Mouse (Mus musculus) cerebellum, postnatal 36 days (tissue): ENCODE results near the gene Sipa1l3.
A peak's percentile ranks its signal among the peaks of the same experiment; 100 is the strongest.

Experiments used
- DNase-seq, 2 experiments: peaks; one replicate each; pipeline ENCODE4 v3.0.0; 2021 to 2022; ENCODE audit warnings: mixed read lengths in 2 of 2

The Sipa1l3 gene

DNA sequence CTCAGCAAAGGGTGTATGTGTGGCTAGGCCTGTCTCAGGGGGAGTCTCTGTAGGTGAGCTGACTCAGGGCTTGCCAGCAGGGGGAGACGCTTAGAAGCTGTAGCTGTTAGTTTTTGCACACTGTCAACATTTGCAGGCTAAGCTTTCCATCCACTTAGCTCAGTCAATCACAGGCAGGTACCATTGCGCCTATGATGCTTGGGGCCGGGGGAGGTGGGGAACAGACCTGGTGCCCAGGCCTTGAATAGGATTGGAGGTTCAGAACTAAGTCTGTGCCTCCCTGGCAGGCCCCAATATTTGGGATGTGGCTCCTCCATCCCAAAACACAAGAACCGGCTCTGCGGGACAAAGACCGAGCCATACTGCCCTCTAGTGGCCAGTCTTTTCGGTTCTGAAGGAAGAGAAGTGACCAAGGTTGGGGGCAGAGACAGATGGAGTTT lies 217.3 kb downstream of the Sipa1l3 start:
- DNase-seq: peak; percentile 77 to 82

DNA sequence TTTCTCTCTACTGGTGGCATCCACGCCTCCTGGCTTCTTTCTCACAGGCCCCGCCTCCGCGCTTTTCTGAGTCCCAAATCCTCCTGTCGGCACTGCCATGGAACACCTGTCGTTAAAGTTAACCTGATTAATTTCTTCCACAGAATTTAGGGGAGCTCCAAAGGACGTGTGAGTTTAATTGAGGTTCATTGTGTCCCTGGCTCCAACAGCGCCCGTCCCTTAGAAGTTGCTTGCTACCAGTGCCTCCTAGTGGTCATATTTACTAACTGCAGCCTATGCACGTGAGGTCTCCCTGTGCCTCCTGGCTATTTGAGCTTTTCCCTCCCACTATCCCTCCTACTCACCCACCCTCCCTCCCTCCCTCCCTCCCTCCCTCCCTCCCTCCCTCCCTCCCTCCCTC lies 221.4 kb downstream of the Sipa1l3 start:
- DNase-seq: peak; percentile 63 to 76

DNA sequence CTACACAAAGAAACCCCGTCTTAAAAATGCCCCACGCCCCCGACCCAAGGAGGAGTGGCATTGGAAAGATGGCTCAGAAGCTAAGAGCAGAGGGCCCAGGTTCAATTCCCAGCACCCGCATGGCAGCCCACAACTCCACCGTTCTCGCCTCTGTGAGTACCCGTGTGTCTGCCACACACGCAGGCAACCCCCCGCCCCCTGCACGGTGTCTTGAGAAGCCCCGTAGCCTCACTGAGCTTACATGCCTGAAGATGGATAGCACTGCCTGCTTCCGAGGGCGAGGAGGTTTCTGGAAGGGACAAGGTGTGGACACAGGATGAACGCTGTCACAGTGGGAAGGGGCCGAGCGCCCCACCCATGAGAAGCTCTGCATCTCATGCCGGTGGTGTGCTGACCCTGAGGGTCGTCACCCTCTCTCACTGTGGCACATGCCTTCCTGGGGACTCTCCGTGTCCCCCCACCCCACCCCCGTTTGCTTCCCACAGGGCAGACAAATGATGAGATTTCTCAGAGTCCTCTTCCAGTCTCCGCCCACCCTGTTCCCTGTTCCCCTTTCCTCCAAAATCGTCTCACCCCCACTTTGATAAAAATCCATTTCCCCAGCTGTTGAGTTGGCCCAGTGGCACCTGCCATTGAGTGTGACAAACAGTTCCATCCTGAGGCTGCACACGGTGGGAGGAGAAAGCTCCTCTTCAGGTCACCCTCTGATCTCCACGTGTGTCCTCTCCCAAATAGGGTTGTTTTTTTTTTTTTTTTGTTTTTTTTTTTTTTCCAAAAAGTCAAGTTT lies 222.4 kb downstream of the Sipa1l3 start:
- no peak for DNase-seq

DNA sequence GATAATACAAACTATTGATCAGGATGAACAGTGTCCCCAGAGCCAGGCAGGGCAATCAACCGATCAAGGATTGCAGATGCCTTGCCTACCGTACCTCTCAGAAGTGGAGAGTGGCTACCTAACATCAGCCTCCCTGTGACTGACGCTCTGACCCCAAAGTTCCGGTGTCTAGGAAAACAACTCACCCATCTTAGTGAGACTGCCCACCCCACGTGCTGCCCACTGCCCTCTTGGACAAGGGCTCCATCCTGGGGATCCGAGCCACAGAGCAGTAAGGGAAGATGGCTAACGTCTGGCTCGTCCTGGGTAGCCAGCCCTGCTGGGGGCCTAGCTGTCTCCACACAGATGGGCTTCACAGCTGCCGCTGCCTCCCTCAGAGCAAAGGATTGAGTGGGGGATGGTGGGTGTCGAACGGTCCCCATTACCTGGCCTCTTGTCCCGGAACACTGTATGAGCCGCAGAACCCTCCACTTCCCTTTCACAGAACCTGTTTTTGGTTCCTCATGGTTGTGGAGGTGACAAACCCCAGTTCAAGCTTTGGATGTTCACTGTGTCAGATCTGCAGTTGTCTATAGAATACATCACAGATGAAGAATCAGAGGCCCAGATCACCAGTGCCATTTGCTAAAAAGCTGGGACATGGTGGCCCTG lies 224.2 kb downstream of the Sipa1l3 start:
- no peak for DNase-seq

DNA sequence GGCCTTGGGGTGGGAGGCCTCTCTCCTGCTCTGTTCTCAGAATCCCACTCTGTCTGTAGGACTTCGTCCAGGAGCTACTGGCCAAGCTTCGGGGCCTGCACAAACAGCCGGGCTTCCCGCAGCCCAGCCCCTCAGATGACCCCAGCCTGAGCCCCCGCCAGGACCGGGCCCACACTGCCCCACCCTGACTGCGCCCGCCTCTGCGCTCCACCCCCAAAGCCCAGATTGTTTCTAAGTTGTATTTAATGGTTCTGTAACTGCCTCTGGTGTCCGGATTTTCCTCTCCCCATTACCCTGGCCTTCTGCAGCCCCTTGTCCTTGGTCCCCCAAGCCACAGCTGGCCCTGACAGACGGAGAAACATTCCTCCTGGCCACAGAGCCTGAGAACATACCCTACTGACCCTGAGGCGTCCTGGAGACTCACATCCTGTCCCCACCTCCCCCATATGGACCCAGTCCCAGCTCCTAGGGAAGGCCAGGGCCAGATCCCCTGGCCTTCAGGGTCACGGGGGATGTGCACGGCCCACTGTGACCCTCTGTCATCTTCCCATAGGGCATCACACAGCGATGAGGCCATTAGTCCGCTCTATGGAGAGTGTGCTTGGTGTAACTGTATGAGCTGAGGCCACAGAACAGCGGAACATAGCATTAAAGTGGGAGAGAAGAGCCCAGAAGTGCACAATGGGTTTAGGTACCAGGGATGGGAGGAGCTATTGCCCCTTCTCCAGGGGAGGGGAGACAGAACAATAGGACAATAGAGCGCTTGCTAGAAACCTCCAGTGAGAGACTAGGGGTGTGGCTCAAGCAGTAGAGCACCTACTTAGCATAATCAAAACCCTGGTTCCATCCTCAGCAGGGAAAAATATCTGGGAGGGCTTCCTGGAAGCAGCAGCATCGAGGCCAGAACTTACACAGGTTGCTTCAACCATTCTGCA lies 225.0 kb downstream of the Sipa1l3 start:
- no peak for DNase-seq

DNA sequence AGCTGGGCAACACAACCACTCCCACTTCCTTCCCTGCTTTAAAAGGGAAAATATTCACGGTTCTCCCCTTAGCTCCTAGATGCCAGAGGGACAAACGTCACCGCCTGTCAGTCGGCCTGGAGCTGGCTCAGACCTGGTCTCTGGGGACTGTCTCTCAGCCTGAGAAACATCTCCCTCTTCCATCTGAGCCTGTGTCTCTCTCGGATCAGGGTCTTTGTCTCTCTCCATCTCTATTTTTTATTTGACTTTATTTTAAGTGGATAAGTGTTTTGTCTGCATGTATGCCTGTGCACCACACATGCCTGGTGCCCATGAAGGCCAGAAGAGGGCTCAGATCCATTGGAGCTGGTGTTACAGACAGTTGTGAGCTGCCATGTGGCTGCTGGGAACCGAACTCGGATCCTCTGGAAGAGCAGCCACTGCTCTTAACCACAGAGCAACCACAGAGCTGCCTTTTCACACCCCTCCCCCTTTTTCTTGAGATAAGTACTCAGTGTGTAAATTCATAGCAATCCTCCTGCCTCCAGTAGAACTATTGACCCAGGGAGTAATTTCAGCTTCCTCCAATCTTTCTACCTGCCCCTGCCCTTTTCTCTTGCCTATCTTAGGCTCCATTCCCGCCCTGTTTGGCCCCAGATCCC lies 225.9 kb downstream of the Sipa1l3 start:
- no peak for DNase-seq

DNA sequence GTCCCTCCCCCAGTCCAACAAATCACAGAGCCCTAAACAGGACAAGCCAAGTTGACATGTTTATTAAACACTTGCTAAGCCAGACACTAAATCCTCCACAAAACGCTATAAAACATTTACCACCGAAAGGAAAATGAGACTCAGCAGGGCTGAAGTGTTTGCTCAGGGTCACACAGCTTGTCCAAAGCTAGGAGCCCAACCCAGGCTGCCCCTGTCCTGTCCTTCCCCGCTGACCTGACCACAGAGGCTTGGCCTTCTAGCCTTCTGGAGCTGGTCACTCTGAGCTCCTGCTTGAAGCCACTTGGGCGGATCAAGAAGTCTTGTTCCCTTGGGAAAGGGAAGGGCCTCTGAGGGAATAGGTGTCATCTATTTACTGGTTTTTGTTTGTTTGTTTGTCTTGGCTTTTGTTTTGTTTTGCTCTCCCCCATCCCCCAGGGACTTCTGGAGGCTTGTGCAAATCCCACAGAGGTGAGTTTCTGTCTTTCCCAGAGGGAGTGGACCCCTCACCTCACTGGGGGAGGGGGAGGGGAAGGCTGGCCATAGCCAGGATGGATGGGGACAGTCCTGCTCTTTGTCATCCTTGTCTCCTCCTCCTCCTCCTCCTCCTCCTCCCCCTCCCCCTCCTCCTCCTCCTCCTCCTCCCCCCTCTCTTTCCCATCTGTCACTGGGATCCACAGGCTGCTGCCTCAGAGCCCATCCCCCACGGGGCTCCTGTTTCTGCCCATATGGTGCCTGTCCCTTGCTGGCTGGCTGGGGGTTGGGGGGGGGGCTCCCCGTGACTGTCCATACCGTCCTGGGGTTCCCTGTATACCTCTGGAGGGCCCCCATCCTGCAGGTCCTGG lies 226.6 kb downstream of the Sipa1l3 start:
- DNase-seq: peak; percentile 72 to 82

DNA sequence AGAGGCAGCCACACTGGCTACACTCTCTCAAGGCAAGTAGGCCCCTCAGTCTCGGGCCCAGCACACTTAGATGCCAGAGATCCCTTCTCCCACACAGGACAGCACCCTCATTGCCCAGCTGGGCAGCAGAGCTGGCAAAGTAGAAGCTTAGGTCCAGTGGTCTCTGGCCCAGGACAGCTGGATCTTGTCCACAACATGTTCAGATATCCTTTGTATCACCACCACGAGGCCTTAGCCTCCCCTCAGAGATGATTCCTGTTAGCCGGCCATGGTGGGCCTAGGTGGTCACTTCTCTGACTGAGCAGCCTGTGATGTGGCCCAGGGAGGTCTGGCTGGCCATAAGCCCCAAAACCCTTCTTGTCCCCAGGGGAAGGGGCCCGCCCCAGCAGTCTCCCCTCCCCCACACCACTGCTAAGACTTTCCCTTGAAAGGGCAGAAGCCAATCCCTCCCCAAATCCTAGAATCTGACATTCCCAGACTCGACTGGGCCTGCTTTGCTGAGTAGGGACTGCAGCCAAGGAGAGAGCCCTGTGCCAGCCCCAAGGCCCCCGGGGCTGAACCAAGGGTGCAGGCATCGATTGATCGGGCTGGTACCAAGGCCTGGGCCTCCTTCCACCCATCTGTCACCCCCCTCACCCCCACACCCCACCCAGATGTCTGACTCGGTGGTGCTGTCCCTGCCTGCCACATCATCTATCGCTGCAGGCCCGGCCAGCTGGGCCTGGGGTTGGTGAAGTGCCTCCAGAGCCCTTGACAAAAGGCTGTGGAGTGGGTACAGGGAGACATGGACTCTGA lies 227.6 kb downstream of the Sipa1l3 start:
- no peak for DNase-seq

DNA sequence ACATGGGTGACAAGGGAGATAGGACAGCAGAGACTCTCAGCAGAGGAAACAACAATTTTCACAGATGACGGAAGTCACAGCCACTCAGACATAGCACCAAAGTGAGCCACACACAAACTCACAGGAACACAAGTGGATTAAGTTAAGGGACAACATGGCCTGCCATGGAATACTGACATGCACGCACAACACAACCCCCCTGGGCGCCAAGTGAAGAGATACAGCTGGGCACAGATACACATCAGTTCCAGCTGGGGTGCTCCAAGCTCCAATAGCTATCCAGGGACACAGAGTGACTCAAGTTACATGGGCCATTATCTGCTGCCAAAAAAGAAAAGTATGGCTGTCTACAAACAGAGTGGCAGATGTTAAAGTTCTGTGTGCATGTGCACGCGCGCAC lies 228.6 kb downstream of the Sipa1l3 start:
- no peak for DNase-seq

GRCm38 (mm10) chr7:29288942-29289638 lies 229.4 kb downstream of the Sipa1l3 start, which contains the start of gene Ppp1r14a:
Gene Ppp1r14a (plus strand): TSS chr7:29289308.
- DNase-seq: peak; percentile 72 to 78

DNA sequence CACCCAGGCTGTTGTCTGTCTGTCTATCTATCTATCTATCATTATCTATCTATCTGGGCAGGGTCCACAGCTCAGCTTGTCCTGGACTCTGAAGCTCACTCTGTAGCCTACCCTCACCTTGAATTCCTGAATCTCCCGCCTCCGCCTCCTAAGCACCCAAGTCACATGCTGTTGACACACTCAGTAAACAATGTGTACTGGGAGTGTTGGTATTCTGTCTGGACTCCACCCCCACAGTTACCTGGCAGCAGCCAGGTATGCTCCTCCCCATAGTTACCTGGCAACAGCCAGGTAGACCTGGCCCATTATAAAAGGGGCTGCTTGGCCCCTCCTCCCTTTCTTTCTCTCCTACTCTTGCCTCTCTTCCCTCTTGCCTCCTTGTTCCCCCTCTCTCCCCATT lies 230.4 kb downstream of the Sipa1l3 start:
- DNase-seq: no peak

GRCm38 (mm10) chr7:29287481-29287880 lies 231.0 kb downstream of the Sipa1l3 start:
- DNase-seq: no peak

DNA sequence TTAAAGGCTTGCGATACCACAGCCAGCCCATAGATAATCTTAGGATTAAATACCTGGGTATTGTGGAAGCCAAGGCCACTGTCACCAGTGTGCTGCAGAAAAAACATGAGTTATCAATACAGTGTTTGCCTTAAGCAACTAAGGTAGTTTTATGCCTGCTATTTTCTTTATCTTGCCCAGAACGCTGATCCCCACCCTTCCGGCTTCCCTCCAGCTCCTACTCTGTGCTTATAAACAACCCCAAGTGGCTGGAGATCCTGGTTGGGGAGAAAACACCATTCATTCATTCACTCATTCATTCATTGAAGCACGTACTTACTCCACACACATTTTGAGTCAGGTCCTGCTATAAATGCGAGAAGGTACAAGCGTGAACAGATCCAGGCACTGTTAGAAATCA lies 233.9 kb downstream of the Sipa1l3 start:
- DNase-seq: no peak

DNA sequence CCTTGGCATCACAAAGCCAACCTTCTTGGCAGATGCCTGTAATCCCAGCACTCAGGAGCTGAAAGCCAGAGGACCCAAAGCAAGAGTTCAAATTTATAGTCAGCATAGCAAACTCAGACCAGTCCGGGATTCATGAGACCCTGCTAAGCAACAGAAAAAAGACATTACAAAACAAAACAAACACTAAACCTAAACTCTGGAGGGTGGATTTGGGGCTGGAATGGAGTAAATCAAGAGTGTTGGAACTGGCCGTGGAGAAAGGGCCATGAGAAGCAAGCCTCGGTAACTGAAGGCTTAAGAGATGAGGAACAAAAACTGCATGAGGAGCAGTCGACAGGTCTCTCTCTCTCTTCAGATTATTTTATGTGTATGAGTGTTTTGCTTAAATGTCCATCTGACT lies 234.6 kb downstream of the Sipa1l3 start:
- no peak for DNase-seq

GRCm38 (mm10) chr7:29282074-29282554 lies 236.3 kb downstream of the Sipa1l3 start:
- no peak for DNase-seq

GRCm38 (mm10) chr7:29281201-29282073 lies 237.0 kb downstream of the Sipa1l3 start, which contains the start of gene Spint2:
Gene Spint2 (minus strand): TSS chr7:29281912.
- DNase-seq: peak; percentile 71 to 85

DNA sequence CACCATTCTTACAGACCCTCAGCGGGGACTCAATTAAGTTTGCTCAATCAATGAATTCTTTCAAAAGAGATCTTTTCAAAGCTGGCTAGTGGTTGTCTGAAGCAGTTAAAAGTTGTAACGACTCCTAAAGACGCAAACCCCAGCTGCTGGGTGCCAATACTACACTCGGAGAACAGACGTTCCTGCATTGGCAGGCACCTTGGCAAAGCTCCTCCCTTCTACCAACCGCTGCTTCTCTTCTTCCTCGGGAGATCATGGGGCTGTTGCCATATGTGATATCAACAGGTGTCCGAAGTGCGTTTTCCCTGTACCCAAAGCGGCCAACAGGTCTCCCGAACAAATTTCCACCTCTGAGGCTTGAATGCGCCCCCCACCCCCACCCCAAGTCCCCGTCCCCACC lies 237.6 kb downstream of the Sipa1l3 start:
- no peak for DNase-seq

GRCm38 (mm10) chr7:29279924-29280323 lies 238.5 kb downstream of the Sipa1l3 start:
- DNase-seq: no peak

- no peak for DNase-seq
These were observed 239.2 kb downstream of the Sipa1l3 start for GRCm38 (mm10) chr7:29279261-29279660.
